Mouse (Mus musculus) thymus, adult 2 months (tissue): ENCODE results near the gene Slc6a11. TPM values are rescaled to one million over a fixed set of nuclear protein-coding genes. Genes with fewer than 3 reads are reported as not detected.

ENCODE experiments used
- DNase-seq: peaks from one replicate; pipeline ENCODE4 v3.0.0; 2021
- H3K27ac ChIP-seq: fragments of 200-500 bp; 2 replicates; pipeline ENCODE4 v1.5.1; 2012; ENCODE audit warnings: low read length, control low read depth; ENCODE audit not compliant: control insufficient read depth, insufficient read depth
- H3K27me3 ChIP-seq: fragments of 200-500 bp; 2 replicates; pipeline ENCODE4 v1.6.1; 2012; ENCODE audit warnings: mild to moderate bottlenecking, low read length, moderate library complexity, mixed read lengths; ENCODE audit not compliant: control insufficient read depth, insufficient read depth
- H3K36me3 ChIP-seq: fragments of 200-500 bp; 2 replicates; pipeline ENCODE4 v1.6.1; 2012; ENCODE audit warnings: mild to moderate bottlenecking, low read length, moderate library complexity; ENCODE audit not compliant: control insufficient read depth, insufficient read depth
- H3K4me1 ChIP-seq: fragments of 200-500 bp; replicated peaks from 2 replicates; pipeline ENCODE4 v1.6.1; 2012; ENCODE audit warnings: low read length; ENCODE audit not compliant: control insufficient read depth, insufficient read depth
- H3K4me3 ChIP-seq: fragments of 200-500 bp; 2 replicates; pipeline ENCODE4 v1.5.1; 2012; ENCODE audit warnings: mild to moderate bottlenecking, low read length, control low read depth, moderate library complexity; ENCODE audit not compliant: control insufficient read depth, insufficient read depth
- CTCF ChIP-seq: fragments of 200-500 bp; IDR thresholded peaks from 2 replicates; pipeline ENCODE4 v1.5.1; 2012; ENCODE audit warnings: mild to moderate bottlenecking, control low read depth, low read length, moderate library complexity, borderline replicate concordance; ENCODE audit not compliant: control insufficient read depth, poor library complexity, insufficient read depth; ENCODE audit errors: extremely low read depth
- POLR2A ChIP-seq: fragments of 200-500 bp; IDR thresholded peaks from 2 replicates; pipeline ENCODE4 v1.6.1; 2012; ENCODE audit warnings: mild to moderate bottlenecking, low read length, control low read depth, moderate library complexity; ENCODE audit not compliant: control insufficient read depth, poor library complexity, insufficient read depth; ENCODE audit errors: extremely low read depth
- WGBS: fragments of 180-500 bp; shearing (Covaris S2); methylation state at CpG from one replicate; pipeline ENCODE4 v1.1.7; 2018; 5-methylcytosine and 5-hydroxymethylcytosine counted together
- polyA plus RNA-seq: library from polyadenylated mRNA; depleted of rRNA; stranded (reverse); fragments of >200 nt; gene quantifications from 2 replicates; pipeline ENCODE4 v1.2.3, GENCODE M21; 2012; rRNA removed

The Slc6a11 gene
- polyA plus RNA-seq: 0.19 TPM in 2 replicates

GRCm38 (mm10) chr6:114131122-114131872, at the start of gene Slc6a11:
Gene Slc6a11, plus strand, starts transcription at chr6:114131241.
- WGBS: 14% methylated on average over 72 of the region's 76 CpGs
- Histone ChIP-seq H3K27me3 (peaks cover 8% of the 10 kb centered on the region), H3K36me3 (no peaks in the 10 kb centered on the region), H3K4me3 (no peak within 1 kb of the TSS), H3K4me1 (no peaks in the 10 kb centered on the region), H3K27ac (no peak within 1 kb of the TSS)
- TF ChIP-seq POLR2A: no peak
- no peak for TF ChIP-seq CTCF
- DNase-seq: no peak

DNA sequence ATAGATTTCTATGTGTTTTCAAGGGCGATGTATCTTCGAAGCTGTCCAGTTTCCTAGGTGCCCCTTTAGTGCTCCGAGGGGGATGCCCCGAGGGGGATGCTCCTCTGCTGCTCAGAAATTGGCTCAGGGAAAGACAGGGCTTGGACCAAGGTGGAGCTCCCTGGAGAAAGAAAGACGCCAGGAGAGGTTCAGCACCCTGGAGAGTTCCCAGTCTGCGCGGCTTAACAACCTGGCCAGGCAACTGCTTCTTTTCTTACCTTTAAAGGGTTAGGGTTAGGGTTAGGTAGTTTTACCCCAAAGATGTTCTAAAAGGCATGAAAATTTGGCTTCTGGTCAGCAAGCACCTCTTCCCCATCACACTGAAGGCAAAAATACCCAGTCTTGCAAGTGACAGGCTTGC, 43.9 kb upstream of the Slc6a11 start:
- 28% methylated on average over 7 of the region's 7 CpGs for WGBS
- H3K36me3 ChIP-seq: no peaks in the 10 kb centered on the region
- no peak overlapping the region for H3K4me3 ChIP-seq
- H3K27me3 ChIP-seq: no peaks in the 10 kb centered on the region
- H3K4me1 ChIP-seq: no peaks in the 10 kb centered on the region
- no peak for TF ChIP-seq POLR2A
- DNase-seq: no peak
- no peak overlapping the region for H3K27ac ChIP-seq

- Histone ChIP-seq H3K4me1 (no peaks in the 10 kb centered on the region), H3K4me3 (no peak overlapping the region), H3K27ac (no peak overlapping the region), H3K27me3 (no peaks in the 10 kb centered on the region), H3K36me3 (no peaks in the 10 kb centered on the region)
- peak; percentile 44 for DNase-seq
- TF ChIP-seq POLR2A (no peak), CTCF (no peak)
- 23% methylated on average over 5 of the region's 5 CpGs for WGBS
Observed at GRCm38 (mm10) chr6:114089626-114090025, 41.4 kb upstream of the Slc6a11 start.

GRCm38 (mm10) chr6:114092216-114092615, 38.8 kb upstream of the Slc6a11 start:
- Histone ChIP-seq H3K27me3 (no peaks in the 10 kb centered on the region), H3K4me1 (no peaks in the 10 kb centered on the region), H3K27ac (no peak overlapping the region), H3K36me3 (no peaks in the 10 kb centered on the region), H3K4me3 (no peak overlapping the region)
- DNase-seq: no peak
- TF ChIP-seq CTCF (no peak), POLR2A (no peak)
- WGBS: 42% methylated on average over 9 of the region's 9 CpGs

DNA sequence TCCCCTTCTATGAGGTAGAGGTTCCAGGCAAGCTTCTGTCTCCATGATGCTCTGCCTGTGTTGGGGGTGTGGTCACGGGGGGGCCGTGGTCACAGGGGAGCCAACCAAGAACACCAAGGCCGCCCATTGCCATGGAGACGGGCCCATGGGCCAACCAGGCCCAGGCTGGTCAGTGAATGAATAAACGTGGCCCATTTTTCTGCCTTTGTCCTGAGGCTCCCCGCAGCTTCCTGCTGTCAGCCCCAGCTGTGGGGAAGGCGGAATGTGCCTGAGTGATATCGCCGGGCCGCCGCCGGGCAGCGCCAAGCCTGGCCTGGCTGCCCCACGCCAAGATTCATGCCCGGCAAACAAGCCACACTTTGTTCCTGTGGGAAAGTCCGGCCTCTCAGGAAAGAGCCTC, 36.8 kb upstream of the Slc6a11 start:
- no peaks in the 10 kb centered on the region for H3K4me1 ChIP-seq
- H3K4me3 ChIP-seq: no peak overlapping the region
- H3K36me3 ChIP-seq: no peaks in the 10 kb centered on the region
- TF ChIP-seq POLR2A (no peak), CTCF (no peak)
- DNase-seq: no peak
- no peak overlapping the region for H3K27ac ChIP-seq
- no peaks in the 10 kb centered on the region for H3K27me3 ChIP-seq
- 71% methylated on average over 16 of the region's 16 CpGs for WGBS

DNA sequence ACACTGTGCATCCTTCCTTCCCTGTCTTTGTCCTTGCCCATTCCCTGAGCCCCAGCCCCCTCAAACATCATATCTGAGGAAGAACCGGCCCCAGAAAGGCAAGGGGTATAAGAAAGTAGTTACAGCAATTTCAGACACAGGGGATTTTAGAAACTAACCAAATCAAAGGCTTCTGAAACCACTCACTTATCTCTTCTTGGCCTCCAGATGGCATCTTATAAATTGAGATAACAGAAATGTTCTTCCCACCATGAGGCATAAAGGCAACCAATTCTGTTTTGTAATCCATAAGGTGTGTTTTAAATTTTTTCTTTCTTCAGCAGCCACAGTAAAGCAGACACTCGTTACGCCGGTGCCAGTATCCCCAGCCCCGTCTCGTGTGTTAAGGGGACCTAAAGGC, 34.5 kb upstream of the Slc6a11 start:
- WGBS: 82% methylated on average over 6 of the region's 6 CpGs
- no peaks in the 10 kb centered on the region for H3K27me3 ChIP-seq
- no peak for TF ChIP-seq POLR2A
- TF ChIP-seq CTCF: no peak
- no peak for DNase-seq
- H3K36me3 ChIP-seq: no peaks in the 10 kb centered on the region
- no peak overlapping the region for H3K4me3 ChIP-seq
- H3K27ac ChIP-seq: no peak overlapping the region
- no peaks in the 10 kb centered on the region for H3K4me1 ChIP-seq

GRCm38 (mm10) chr6:114101923-114102322, 29.1 kb upstream of the Slc6a11 start:
- no peak for DNase-seq
- Histone ChIP-seq H3K4me3 (no peak overlapping the region), H3K27me3 (no peaks in the 10 kb centered on the region), H3K4me1 (no peaks in the 10 kb centered on the region), H3K27ac (no peak overlapping the region), H3K36me3 (no peaks in the 10 kb centered on the region)
- no peak for TF ChIP-seq POLR2A
- TF ChIP-seq CTCF: no peak
- 67% methylated on average over 8 of the region's 8 CpGs for WGBS

GRCm38 (mm10) chr6:114119507-114119906, 11.5 kb upstream of the Slc6a11 start:
- Histone ChIP-seq H3K27me3 (no peaks in the 10 kb centered on the region), H3K36me3 (no peaks in the 10 kb centered on the region), H3K4me3 (no peak overlapping the region), H3K4me1 (no peaks in the 10 kb centered on the region), H3K27ac (no peak overlapping the region)
- no peak for DNase-seq
- WGBS: 83% methylated on average over 5 of the region's 5 CpGs
- TF ChIP-seq CTCF (no peak), POLR2A (no peak)
